Mouse (Mus musculus): Measurements from ENCODE around the gene Cchcr1.
A peak's percentile ranks its signal among the peaks of the same experiment; 100 is the strongest.
"Not testable (repeated sequence)": the region's sequence is repeated elsewhere in the genome, so short reads cannot be mapped to it uniquely, and the experiment has no call there.

Gene Cchcr1

DNA sequence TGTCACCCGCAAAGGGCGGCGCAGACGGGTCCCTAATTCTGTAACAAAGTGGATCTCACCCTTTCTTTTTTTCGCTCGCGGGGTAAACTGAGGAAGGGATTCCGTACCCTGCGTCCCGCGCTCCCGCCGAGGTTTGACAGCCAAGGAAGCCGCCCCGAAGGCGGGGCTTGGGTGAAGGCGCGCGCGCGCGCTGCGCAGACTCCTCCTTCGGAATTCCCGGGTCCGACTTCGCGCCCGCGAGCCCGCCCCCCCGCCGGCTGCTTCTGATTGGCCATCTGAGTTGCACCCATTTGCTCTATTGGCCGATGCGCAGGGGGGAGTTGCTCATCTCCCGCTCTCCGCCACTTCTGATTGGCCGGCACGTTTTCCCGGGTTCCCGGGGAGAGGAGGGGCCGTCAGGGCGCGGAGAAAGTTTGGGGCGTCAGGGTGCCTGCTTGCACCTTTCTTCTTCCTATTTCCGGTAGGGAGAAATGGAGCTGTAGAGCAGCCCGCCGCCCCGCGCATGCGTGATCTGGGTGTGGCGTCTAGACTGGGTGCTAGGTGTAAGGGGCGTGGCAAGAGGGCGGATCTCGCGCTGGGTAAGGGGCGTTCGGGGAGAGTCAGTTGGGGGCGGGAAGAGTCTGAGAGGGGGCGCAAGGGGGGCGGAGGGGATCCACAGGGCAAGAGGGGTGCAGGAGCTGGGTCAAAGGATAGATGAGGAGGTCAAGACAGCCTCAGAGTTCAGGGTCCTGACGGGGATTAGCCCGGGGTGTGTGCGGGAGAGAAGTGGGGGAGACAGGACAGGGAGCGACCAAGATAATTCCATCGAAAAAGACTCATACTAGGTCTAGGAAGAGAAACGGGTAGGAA, at the start of gene Cchcr1, which contains the start of gene Tcf19:
Gene Cchcr1 (plus strand): TSS at position 449 of the 849 bp plus-strand sequence.
Gene Tcf19 (minus strand): TSS at position 173 of the 849 bp plus-strand sequence.
- peak; percentile 71 for DNase-seq (ENCODE audit: low spot score)

DNA sequence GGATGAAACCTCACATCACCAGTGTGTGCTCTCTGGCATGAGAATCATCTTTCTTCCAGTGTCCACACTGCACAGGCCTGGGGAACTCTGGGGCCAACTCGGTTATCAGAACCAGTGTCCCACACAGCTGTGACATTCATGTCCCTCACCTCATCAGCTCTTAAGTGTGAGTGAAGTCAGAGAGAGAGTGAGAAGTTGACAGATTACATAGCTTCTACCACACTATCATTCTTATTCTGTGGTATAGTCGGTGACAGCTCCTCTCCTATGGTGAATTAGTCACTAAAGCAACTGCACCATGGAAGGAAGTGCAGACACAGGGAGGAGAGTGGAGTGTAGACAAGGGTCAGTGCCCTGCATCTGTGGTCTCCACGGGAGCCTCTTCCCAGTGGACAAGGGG, 48.0 kb upstream of the Cchcr1 start:
- DNase-seq (ENCODE audit: low spot score): not testable (repeated sequence)

DNA sequence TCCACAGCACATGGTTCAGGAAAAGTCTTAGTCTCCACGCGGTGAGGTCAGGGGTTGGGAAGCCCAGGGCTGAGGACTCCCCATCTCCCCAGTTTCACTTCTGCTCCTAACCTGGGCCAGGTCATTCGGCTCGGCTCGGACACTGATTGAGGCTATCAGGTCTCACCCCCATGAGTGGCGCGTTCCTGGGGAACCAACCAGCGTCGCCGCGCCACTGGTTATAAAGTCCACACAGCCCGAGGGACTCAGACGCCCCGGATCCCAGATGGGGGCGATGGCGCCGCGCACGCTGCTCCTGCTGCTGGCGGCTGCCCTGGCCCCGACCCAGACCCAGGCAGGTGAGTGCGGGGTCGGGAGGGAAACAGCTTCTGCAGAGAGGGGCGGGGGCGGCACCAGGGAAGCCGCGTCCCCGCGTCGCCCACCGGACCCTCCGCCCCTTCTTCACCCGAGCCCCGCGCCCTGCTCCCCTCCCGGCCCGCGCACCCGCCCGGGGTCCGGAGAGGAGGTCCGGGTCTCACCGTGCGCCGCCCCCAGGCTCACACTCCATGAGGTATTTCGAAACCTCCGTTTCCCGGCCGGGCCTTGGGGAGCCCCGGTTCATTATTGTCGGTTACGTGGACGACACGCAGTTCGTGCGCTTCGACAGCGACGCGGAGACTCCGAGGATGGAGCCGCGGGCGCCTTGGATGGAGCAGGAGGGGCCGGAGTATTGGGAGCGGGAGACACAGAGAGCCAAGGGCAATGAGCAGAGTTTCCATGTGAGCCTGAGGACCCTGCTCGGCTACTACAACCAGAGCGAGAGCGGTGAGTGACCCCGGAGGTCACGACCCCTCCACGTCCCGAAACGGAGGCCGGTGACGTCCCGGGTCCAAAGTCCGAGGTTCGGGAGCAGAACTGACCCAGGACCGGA, 46.8 kb upstream of the Cchcr1 start, which contains the start of gene H2-Q10:
Gene H2-Q10 (plus strand): TSS at position 248 of the 910 bp plus-strand sequence.
- no peak for DNase-seq (ENCODE audit: low spot score)

DNA sequence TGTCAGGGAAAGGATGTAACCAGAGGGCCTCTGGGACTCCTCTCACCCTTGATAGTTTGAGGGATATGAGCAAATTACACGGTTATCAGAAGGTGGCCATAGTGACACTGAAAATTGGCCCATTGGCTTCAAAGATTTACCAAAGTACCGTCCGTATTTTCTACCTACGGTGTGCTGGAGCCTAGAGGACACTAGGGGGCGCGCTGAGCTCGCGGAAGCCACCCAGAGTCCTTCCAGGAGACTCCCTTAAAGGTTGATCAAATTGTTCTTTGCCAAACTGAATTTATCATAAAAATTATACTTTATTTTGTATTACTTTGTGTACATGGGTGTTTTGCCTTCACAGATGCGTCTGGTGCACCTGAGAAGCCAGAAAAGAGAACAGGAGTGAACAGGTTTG, 32.8 kb upstream of the Cchcr1 start:
- peak; percentile 7 for DNase-seq (ENCODE audit: low spot score)

DNA sequence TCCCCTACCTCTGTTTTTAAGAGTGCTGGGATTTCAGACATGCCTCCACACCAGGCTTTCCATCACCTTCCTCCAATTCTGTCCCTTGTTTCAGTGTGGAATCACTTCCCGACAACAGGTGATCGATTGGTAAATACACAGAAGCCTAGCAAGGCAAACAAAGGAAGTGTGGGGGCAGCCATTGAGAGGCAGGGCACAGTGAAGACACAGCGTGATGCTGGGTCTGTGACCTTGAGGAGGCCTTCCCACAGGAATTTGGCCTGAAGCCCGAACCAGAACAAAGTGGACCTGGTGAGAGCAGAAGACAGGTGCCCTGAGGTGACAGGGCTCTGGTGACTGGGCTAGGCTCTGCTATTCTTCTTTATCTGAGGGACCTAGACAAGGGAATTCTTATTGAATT, 31.2 kb upstream of the Cchcr1 start:
- DNase-seq (ENCODE audit: low spot score): no peak

DNA sequence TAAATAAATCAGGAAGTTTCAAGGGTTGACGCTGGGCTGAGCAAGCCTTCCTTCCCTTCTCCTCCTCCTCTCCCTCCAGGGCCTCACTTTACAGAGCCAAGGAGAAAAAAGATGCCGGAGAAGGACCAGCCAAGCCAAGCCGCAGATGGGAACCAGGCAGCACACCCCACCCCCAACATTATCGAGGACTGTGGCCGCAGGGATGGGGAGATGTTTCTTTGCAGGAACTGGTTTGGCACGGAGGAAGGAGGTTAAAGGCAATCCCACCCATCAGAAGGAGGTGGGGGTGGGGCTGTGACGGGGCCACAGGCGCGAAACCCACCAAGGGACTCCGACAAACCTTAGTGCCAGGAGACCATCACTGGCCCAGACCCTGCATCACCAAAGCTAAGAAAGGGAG, 30.2 kb upstream of the Cchcr1 start:
- DNase-seq (ENCODE audit: low spot score): no peak

DNA sequence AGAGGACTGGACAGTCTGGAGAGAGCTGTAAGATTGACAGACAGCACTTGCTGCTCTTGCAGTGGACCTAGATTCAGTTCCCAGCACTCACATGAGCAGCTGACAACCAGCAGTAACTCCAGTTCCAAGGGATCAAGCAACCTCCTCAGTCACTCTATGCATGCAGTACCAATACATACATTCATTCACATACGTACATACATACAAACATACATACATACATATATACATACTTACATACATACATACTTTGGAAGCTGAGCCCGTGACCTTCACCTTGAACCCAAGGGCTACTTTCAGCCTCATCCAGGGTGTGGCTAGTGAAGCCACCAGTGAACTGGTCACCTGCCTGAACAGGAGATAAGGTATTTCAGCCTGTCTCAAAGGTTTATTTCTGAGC, 28.9 kb upstream of the Cchcr1 start:
- DNase-seq (ENCODE audit: low spot score): no peak

DNA sequence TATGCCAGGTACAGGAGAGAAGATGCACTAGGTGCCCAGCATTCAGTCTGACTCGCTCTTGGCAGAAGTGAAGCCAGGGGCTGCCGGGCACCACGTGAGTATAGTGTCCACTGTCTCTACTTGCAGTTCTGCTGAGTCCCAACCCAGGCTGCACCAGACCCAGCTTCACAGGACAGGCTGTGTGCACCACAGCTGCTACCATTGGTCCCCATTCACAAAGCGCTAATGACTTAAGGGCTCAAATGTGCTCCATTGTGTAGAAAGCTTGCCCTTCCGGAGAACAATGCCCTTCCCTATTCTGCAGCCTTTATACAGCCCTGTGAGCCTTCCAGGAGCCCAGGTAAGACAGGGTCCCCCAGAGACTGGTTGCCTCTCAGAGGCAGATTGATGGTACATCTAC, 26.6 kb upstream of the Cchcr1 start:
- DNase-seq (ENCODE audit: low spot score): no peak

DNA sequence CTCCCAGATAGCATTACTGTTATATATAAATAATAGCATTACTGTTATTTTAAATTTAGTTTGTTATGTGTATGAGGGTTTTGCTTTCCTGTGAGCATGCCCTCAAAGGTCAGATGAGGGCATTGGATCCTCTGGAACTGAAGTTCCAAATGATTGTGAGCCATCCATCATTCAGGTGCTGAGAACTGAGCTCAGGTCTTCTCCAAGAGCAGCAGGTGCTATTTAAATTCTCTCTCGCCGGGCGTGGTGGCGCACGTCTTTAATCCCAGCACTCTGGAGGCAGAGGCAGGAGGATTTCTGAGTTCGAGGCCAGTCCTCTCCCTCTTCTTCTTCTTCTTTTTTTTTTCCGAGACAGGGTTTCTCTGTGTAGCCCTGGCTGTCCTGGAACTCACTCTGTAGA, 19.8 kb upstream of the Cchcr1 start:
- DNase-seq (ENCODE audit: low spot score): no peak

DNA sequence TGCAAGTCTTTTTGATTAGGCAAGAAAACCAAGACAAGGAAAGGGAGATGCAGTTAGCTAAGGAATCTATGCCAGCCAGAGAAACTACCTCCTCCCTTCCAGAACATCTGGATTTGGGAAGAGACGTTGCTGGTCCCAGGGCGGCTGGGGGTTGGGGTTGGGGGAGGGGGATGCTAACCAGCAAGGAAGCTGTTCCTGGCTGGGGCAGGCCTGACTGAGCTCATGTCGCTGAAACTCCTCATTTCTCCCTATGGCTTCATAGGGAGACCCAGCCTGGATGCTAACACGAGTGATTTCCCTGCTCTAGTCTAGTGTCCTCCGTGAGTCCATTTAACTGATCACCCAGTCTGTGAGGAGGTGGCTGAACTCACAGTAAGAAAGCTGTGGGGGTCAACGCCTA, 14.7 kb upstream of the Cchcr1 start:
- DNase-seq (ENCODE audit: low spot score): no peak

DNA sequence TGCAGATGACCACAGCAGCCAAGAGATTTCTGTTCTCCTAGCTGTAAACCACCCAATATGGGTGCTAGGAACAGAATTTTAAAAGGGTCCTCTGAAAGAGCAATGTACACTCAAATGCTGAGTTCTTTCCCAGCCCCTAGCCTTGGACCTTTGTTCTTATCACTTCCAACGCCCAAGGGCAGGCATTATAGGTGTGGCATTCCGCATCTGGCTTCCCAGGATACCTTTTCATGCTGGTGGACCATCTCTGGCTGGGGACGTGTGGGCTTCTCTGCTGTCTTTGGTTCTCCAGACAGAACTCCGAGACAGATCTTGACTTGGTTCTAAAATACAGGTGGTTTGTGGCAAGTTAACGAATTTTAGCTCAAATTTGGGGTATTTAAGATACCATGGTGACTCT, 14.1 kb upstream of the Cchcr1 start:
- DNase-seq (ENCODE audit: low spot score): no peak

DNA sequence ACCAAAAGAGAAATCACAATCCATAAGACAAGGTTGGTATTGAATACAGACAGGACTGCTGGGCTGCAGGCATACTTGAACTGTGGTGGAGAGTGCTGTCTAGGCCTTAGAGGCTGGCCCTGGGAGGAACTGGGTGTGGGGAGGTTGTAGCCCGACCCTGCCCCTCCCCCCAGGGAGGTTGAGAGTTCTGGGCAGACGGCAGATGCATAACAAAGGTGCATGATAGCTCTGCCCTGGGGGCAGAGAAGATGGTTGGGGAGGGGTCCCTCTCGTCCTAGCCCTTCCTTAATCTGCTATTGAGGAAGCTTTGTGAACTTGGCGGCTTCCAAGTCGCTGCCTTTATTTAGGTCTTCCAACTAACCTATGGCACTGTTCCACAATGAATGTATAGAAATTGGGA, 13.1 kb upstream of the Cchcr1 start:
- no peak for DNase-seq (ENCODE audit: low spot score)

DNA sequence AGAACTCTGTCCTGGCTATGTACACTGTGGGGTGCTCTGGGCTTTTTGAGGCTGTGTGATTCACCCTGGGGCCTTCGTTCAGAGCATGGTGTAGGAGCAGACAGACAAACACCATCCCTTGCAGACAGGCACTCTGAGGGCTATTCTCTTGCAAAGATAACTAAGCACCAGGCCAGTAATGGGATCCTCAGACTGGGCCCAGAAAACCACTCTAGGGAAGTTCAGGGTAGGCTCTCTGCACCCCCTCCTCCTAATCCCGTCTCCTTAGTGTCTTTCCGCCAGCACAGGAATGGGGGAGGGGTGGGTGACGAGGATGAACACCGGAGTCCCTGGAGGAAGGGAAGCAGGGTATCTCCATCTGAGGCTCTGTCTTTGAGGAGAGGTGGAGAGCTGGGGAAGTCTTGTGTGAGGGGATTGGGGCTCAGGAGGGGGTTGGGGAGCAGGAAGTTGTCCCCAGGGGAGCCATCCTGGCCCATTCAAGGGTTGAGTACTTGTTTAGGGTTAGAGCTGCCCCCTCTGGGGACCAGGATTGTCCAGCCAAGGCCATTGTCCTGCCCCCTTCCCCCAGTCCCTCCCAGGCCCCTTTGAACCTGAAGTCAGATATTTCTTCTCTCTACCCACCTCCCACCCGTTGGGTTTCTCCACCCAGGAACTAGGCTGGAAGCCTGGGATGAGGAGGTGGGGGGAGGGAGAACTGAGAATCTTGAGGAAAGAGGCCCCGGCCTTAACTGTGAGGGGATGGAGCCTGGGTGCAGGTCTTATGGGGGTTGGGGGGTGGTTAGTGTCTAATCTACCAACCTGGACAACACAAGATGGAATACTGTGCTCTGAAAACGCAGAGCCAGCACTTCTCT, 12.0 kb upstream of the Cchcr1 start:
- DNase-seq (ENCODE audit: low spot score): no peak

DNA sequence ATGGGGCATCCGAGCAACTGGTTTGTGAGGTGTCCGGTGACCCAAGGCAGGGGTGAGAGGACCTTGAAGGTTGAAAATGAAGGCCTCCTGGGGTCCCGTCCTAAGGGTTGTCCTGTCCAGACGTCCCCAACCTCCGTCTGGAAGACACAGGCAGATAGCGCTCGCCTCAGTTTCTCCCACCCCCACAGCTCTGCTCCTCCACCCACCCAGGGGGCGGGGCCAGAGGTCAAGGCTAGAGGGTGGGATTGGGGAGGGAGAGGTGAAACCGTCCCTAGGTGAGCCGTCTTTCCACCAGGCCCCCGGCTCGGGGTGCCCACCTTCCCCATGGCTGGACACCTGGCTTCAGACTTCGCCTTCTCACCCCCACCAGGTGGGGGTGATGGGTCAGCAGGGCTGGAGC, 11.1 kb upstream of the Cchcr1 start, which contains the start of gene Pou5f1:
Gene Pou5f1 (plus strand): TSS at position 243 of the 400 bp plus-strand sequence.
- no peak for DNase-seq (ENCODE audit: low spot score)

DNA sequence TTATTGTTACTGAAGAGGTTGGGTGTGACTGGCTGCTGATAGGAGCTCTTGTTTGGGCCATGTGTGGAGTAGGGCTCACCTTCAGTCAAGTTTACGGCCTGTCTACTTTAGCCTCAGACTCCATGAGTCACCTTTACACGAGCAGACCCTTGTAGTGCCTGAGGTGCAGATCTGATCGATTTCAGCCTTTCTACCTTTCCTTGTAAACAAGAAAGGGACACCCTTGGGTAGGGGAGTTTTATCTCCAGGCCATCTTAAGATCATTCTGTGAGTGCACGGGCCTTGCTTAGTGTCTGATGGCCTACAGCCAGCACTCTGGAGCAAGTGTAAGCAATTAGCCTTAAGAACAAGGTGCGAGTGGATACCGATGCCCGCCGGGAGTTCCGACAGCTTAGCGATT, 10.0 kb upstream of the Cchcr1 start:
- DNase-seq (ENCODE audit: low spot score): no peak

DNA sequence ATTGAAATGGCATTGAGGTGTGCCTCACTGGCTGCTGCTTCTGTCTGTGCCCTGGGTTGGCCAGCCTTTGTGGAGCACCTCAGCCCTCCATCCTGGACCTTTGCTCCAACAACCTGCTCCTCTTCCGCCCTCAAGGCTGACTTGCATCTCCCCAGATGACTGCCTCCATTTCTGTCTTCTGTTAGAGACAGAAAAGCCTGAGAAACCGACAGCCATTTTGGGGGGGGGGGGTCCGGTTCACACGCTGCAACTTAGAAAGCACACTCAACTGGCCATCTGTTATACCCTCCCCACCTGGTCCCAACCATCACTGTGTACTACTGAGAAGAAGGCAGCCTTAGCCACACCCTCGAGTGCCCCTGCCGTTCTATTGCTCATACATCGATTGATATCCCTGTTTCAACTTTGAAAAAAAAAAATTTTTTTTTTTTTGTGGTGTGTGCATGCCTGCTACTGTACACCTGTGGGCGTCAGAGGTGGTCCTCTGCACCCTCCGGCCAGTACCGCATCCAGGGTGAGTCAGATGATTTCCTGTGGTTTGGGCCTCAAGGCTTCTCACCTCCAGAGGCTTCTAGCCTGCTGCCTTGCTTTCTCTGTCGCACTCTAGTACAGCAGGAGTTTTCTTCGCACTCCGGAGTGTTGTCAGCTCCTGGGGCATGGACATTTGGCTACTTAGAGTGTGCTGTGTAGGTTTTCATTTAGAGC, 9.2 kb upstream of the Cchcr1 start:
- no peak for DNase-seq (ENCODE audit: low spot score)

DNA sequence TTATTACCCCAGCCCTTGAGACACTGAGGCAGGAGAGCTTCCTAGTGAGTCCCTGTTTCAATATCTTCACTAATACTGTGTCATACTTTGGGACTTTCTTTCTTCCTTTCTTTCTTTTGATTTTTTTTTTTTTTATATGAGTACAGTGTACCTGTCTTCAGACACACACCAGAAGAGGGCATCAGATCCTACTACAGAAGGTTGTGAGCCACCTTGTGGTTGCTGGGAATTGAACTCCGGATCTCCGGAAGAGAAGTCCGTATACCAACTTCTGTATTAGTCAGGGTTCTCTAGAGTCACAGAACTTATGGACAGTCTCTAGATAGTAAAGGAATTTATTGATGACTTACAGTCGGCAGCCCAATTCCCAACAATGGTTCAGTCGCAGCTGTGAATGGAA, 8.6 kb upstream of the Cchcr1 start:
- not testable (repeated sequence) for DNase-seq (ENCODE audit: low spot score)

DNA sequence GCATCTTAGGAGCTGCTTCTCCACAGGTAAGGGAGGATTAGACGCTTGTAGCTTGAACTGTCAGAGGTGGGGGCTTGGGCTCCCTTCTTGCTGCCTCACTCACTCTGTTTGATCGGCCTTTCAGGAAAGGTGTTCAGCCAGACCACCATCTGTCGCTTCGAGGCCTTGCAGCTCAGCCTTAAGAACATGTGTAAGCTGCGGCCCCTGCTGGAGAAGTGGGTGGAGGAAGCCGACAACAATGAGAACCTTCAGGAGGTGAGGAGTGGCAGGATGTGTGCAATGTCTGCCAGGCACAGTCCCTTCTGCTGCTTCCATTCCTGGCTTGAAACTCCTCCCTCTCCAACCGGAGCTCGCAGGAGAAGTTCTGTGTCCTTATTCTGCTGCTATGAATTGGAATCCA, 7.6 kb upstream of the Cchcr1 start:
- no peak for DNase-seq (ENCODE audit: low spot score)

DNA sequence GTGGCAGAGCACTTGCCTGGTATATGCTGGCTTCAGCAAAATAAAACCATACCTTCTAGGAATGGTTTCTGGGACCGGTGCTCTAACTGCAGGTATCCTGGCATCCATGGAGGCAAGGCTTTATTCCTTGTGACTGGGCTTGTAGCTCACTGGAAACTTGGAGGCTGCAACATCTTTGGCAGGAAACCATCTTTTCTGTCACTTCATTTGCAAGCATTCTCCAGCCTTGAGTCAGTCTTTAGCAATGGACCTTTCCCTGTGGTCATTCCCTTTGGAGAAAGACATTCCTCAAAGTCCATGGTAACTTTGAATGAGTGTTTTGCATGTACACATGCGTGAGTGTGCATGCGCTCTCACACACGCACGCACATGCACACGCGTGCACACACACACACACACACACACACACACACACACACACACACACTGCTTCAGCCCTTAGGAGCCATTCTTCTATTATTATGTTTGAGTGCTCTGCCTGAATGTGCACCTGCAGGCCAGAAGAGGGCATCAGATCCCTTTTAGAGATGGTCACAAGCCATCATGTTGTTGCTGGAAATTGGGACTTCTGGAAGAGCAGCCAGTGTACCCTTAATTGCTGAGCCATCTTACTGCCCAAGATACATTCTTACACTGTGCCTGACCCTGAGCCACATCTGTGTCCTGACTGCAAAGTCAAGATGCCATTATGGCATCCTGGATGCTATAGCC, 3.8 kb upstream of the Cchcr1 start:
- no peak for DNase-seq (ENCODE audit: low spot score)

DNA sequence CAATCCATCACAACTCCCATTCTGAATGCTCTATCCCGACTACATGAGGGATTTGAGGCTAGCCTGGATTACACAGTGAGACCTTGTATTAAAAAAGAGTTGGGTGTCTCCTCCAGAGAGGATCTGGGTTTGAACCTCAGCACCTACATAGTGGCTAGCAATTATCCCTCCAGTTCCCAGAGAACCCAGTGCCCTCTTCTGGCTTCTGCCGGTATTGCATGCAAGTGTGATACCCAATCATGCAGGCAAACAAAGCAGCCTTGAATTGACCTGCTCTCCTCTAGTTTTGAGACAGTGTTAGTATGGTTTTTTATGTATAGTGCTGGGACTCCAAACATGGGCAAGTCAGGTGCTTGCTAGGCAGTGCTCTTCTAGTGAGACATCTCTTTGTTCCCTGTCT, 3.0 kb upstream of the Cchcr1 start:
- DNase-seq (ENCODE audit: low spot score): peak; percentile 26

DNA sequence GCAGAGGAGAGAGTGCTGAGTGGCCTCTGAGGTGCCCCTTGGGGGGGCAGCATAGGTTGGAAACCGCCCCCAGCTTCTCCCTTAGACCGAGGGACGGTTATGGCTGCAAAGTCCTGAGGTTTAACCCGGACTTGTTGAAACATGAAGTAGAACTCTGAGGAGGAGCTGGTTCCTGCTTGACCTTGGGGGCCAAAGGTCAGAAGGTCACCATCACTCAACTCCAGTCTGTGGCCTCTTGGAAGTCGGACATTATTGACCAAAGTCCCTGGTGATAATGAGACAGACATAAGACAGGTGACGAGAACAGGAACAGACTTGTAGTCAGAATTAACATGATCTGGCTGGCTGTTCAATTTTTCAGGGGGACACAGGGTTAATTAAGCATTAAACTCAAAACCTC, 2.1 kb upstream of the Cchcr1 start:
- DNase-seq (ENCODE audit: low spot score): no peak
